Mouse (Mus musculus) liver, embryonic 16.5 days (tissue): ENCODE data around the gene Gm7534. TPM values are rescaled to one million over a fixed set of nuclear protein-coding genes. Genes with fewer than 3 reads are reported as not detected.
"Not testable (repeated sequence)": the region's sequence is repeated elsewhere in the genome, so short reads cannot be mapped to it uniquely, and the experiment has no call there.

Source experiments
- ATAC-seq: fragments of 200-750 bp; cut with Nextera tagmentation; 2 replicates; pipeline ENCODE4 v1.8.0; 2017; ENCODE audit warnings: low read depth, mild to moderate bottlenecking, moderate number of reproducible peaks, moderate library complexity
- H3K27ac ChIP-seq: fragments of 300-500 bp; sonication (generic); 2 replicates; pipeline ENCODE4 v1.5.1; 2014; ENCODE audit warnings: mild to moderate bottlenecking, low read length
- H3K27me3 ChIP-seq: fragments of 300-500 bp; sonication (generic); 2 replicates; pipeline ENCODE4 v1.6.1; 2014; ENCODE audit warnings: low read depth, low read length, mixed read lengths; ENCODE audit not compliant: control insufficient read depth, insufficient read depth
- H3K36me3 ChIP-seq: fragments of 300-500 bp; sonication (generic); 2 replicates; pipeline ENCODE4 v1.6.1; 2014; ENCODE audit warnings: mild to moderate bottlenecking; ENCODE audit not compliant: control insufficient read depth, insufficient read depth
- H3K4me1 ChIP-seq: fragments of 300-500 bp; sonication (generic); 2 replicates; pipeline ENCODE4 v1.6.1; 2014; ENCODE audit warnings: low read depth, low read length, mixed read lengths; ENCODE audit not compliant: control insufficient read depth
- H3K4me2 ChIP-seq: fragments of 300-500 bp; sonication (generic); 2 replicates; pipeline ENCODE4 v1.6.1; 2014; ENCODE audit warnings: low read depth, low read length, mixed read lengths
- H3K4me3 ChIP-seq: fragments of 300-500 bp; sonication (generic); 2 replicates; pipeline ENCODE4 v1.5.1; 2014; ENCODE audit warnings: low read depth, mild to moderate bottlenecking, low read length
- H3K9ac ChIP-seq: fragments of 300-500 bp; sonication (generic); 2 replicates; pipeline ENCODE4 v1.6.1; 2014; ENCODE audit warnings: low read depth, low read length
- H3K9me3 ChIP-seq: fragments of 300-500 bp; sonication (generic); replicated peaks from 2 replicates; pipeline ENCODE4 v1.6.1; 2016; ENCODE audit warnings: low read length; ENCODE audit not compliant: control insufficient read depth
- WGBS: fragments of 180-500 bp; shearing (Covaris S2); extraction: QIAGEN DNeasy Blood & Tissue Kit; methylation state at CpG from one replicate; pipeline ENCODE4 v1.1.7; 2014; ENCODE audit not compliant: insufficient replicate concordance; 5-methylcytosine and 5-hydroxymethylcytosine counted together
- polyA plus RNA-seq: library from polyadenylated mRNA; unstranded; fragments of >200 nt; fragmentation: Nextera tagmentation; extraction: Ambion mirVana; gene quantifications from 2 replicates; pipeline ENCODE4 v1.2.1, GENCODE M21; 2015

Gm7534 gene
- polyA plus RNA-seq, 1 experiment from 2014 or later, result not detected

DNA sequence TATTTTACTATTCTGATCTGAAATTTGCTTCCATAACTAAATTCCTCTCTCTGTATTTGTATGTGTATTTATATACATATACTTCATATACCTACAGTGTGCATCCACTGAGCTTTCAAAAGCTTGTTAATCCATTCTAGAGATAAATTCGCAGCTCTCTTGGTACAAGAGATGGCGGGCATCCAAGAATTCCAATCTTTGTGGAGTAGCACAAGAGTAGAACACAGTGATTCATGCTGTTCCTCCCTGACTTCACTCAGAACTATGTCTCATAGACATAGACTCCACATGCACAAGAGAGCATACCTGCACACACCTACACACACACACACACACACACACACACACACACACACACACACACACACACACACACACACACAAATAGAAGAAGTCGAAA is 30.4 kb downstream of the Gm7534 start:
- WGBS, result 73% methylated on average over 3 of the region's 3 CpGs

GRCm38 (mm10) chr4:134166906-134167305 is 35.9 kb downstream of the Gm7534 start:
- no peaks in the 10 kb centered on the region for H3K9me3 ChIP-seq
- H3K4me2 ChIP-seq, result no peak overlapping the region
- H3K4me3 ChIP-seq, result no peak overlapping the region
- no peak for ATAC-seq
- H3K27me3 ChIP-seq, result no peaks in the 10 kb centered on the region
- peaks cover 18% of the 10 kb centered on the region for H3K4me1 ChIP-seq
- 84% methylated on average over 3 of the region's 3 CpGs for WGBS
- no peak overlapping the region for H3K9ac ChIP-seq
- no peak overlapping the region for H3K27ac ChIP-seq
- peaks cover 11% of the 10 kb centered on the region for H3K36me3 ChIP-seq

More for the DNA sequence above, 30.4 kb downstream of the Gm7534 start:
- Histone ChIP-seq H3K4me1 (no peaks in the 10 kb centered on the region), H3K4me3 (no peak overlapping the region), H3K9me3 (no peaks in the 10 kb centered on the region), H3K27me3 (no peaks in the 10 kb centered on the region), H3K4me2 (no peak overlapping the region), H3K36me3 (peaks cover 2% of the 10 kb centered on the region; the same call in 1 of the 2 replicates), H3K27ac (no peak overlapping the region), H3K9ac (no peak overlapping the region)
- ATAC-seq, result no peak

DNA sequence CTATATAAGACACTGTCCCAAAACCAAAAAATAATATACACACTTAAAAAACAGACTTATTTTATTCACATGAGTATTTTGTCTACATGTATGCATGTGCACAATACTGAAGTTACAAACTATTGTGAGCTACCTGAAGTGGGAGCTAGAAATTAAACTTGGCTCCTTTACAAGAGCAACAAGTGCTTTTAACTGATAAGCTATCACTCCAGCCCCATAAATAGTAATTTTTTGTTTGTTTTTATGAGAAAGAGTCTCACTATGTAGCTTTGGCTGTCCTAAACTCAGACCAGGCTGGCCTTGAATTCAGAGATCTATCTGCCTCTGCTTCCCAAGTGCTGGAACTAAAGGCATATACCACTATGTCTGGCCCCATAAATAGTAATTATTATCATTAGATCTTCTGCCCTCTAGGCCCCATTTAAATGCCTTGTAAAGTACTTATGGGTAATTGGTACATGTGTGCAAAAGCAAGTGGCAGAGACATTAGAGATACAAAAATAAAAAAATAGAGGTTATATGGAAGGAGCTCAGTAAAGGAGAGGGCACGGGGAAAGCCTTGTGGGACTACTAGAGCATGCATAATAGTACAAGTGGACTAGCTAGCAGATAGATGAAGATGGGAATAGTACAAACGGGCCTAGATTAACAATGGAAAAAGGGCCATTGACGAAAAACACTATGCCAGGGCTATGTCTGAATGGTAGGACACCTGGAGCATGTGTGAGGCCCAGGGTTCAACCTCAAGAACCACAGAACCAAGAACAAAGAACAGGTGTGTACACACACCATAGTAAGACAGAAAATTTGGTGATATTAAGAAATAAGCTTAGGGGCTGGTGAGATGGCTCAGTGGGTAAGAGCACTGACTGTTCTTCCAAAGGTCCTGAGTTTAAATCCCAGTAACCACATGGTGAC is 37.0 kb downstream of the Gm7534 start:
- Histone ChIP-seq H3K4me3 (peak overlapping the region; percentile 24; the same call in 1 of the 2 replicates), H3K36me3 (peaks cover 11% of the 10 kb centered on the region), H3K4me1 (peaks cover 18% of the 10 kb centered on the region), H3K27me3 (no peaks in the 10 kb centered on the region), H3K9me3 (no peaks in the 10 kb centered on the region), H3K9ac (peak overlapping the region; percentile 43), H3K27ac (peak overlapping the region; percentile 88), H3K4me2 (peak overlapping the region; percentile 41)
- WGBS, result 78% methylated on average over 3 of the region's 3 CpGs
- ATAC-seq, result peak; percentile 80

GRCm38 (mm10) chr4:134165024-134165423 is 37.8 kb downstream of the Gm7534 start:
- Histone ChIP-seq H3K4me2 (peak overlapping the region; percentile 24), H3K9ac (peak overlapping the region; percentile 8; the same call in 1 of the 2 replicates), H3K27ac (peak overlapping the region; percentile 88), H3K36me3 (peaks cover 11% of the 10 kb centered on the region), H3K9me3 (no peaks in the 10 kb centered on the region), H3K27me3 (no peaks in the 10 kb centered on the region), H3K4me3 (no peak overlapping the region), H3K4me1 (peaks cover 18% of the 10 kb centered on the region)
- ATAC-seq, result peak; percentile 67
- WGBS, result 26% methylated on average over 6 of the region's 6 CpGs

GRCm38 (mm10) chr4:134164591-134164990 is 38.2 kb downstream of the Gm7534 start:
- peaks cover 18% of the 10 kb centered on the region for H3K4me1 ChIP-seq
- H3K4me3 ChIP-seq, result no peak overlapping the region
- no peaks in the 10 kb centered on the region for H3K9me3 ChIP-seq
- H3K4me2 ChIP-seq, result peak overlapping the region; percentile 24; the same call in 1 of the 2 replicates
- H3K27ac ChIP-seq, result peak overlapping the region; percentile 88
- H3K27me3 ChIP-seq, result no peaks in the 10 kb centered on the region
- no peak overlapping the region for H3K9ac ChIP-seq
- 74% methylated on average over 5 of the region's 6 CpGs for WGBS
- ATAC-seq, result no peak
- peaks cover 9% of the 10 kb centered on the region for H3K36me3 ChIP-seq

- peak overlapping the region; percentile 71 for H3K9ac ChIP-seq
- H3K4me3 ChIP-seq, result peak overlapping the region; percentile 71
- not testable (repeated sequence) for ATAC-seq, H3K27me3 ChIP-seq, H3K9me3 ChIP-seq, H3K36me3 ChIP-seq
- 11% methylated on average over 30 of the region's 30 CpGs for WGBS
- H3K27ac ChIP-seq, result peak overlapping the region; percentile 64
- peak overlapping the region; percentile 43 for H3K4me2 ChIP-seq
- peaks cover 12% of the 10 kb centered on the region for H3K4me1 ChIP-seq
These were observed 42.7 kb downstream of the Gm7534 start for GRCm38 (mm10) chr4:134160071-134160470.

DNA sequence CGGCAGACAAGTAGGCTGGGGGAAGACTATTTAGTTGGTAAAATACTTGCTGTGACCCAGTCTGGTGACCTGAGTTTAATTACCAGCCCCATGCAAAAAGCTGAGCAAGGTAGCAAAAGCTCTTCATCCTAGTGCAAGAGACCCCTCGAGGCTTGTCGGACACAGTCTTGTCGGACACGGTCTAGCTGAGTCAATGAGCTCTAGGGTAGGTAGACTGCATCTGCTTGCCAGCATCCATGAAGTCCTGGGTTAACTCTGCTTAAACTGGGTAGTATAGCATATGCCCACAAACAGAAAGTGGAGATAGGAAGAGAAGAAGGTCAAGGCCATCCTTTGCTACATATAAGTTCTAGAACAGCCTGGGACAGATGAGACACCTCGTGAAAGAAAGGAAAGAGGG is 44.0 kb downstream of the Gm7534 start:
- no peak for ATAC-seq
- Histone ChIP-seq H3K4me1 (peaks cover 6% of the 10 kb centered on the region), H3K4me2 (no peak overlapping the region), H3K9me3 (no peaks in the 10 kb centered on the region), H3K36me3 (peaks cover 8% of the 10 kb centered on the region), H3K4me3 (no peak overlapping the region), H3K9ac (no peak overlapping the region), H3K27ac (peak overlapping the region; percentile 17; the same call in 1 of the 2 replicates), H3K27me3 (no peaks in the 10 kb centered on the region)
- WGBS, result 71% methylated on average over 6 of the region's 6 CpGs

DNA sequence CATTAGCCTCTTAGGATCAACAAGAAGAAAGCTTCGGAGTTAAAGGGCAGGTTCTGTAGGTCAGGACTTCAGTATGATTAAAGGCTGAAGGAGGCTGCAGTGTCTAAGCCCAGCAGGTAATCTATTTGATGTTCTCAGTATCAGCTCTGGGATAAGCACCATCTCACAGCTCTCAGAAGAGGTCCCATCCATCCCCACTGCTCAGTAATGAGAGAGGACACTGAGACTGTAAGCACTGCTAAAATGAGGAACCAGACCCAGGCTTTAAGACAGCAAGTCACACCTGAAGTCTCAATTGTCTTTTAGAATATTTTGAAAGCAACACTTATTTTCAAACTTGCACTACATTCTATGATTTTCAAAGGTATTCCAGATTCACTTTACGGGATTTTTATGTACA is 45.2 kb downstream of the Gm7534 start:
- no peak overlapping the region for H3K9ac ChIP-seq
- H3K4me2 ChIP-seq, result no peak overlapping the region
- H3K4me3 ChIP-seq, result no peak overlapping the region
- peaks cover 6% of the 10 kb centered on the region for H3K4me1 ChIP-seq
- 76% methylated on average over 2 of the region's 2 CpGs for WGBS
- no peaks in the 10 kb centered on the region for H3K27me3 ChIP-seq
- H3K27ac ChIP-seq, result no peak overlapping the region
- no peaks in the 10 kb centered on the region for H3K9me3 ChIP-seq
- peaks cover 8% of the 10 kb centered on the region for H3K36me3 ChIP-seq
- ATAC-seq, result no peak

- Histone ChIP-seq H3K4me3 (no peak overlapping the region), H3K9ac (no peak overlapping the region), H3K4me2 (no peak overlapping the region), H3K27ac (no peak overlapping the region), H3K9me3 (no peaks in the 10 kb centered on the region), H3K27me3 (no peaks in the 10 kb centered on the region), H3K36me3 (peaks cover 9% of the 10 kb centered on the region), H3K4me1 (peaks cover 6% of the 10 kb centered on the region)
- ATAC-seq, result no peak
- 85% methylated on average over 8 of the region's 8 CpGs for WGBS
These were observed 46.1 kb downstream of the Gm7534 start for GRCm38 (mm10) chr4:134156744-134157143.
